Comparison of ENCODE assay signal across 17 mouse cellular contexts in genomic region chr10:127437354-127438113, GRCm38 (mm10).
"Had no signal": no experiment of that assay in that cellular context is flagged by ENCODE, and none has a peak within 500 bp of the region (broad histone marks: within the 10 kb centered on the region; RNA-seq: fewer than 3 reads in every experiment).

No protein-coding gene starts in this region.

- H3K4me1 ChIP-seq: lung, embryonic 15.5 days; stomach, embryonic 15.5 days had no signal

- H3K4me3 ChIP-seq: layer of hippocampus, adult 2 months; limb, embryonic 12.5 days; lung, embryonic 15.5 days; neural tube, embryonic 13.5 days; stomach, embryonic 15.5 days had no signal

- H3K9me3 ChIP-seq: limb, embryonic 12.5 days; lung, embryonic 15.5 days; neural tube, embryonic 13.5 days; stomach, embryonic 15.5 days had no signal

- H3K4me2 ChIP-seq: limb, embryonic 12.5 days; lung, embryonic 15.5 days; midbrain, embryonic 11.5 days; neural tube, embryonic 13.5 days; stomach, embryonic 15.5 days had no signal

- H3K9ac ChIP-seq: limb, embryonic 12.5 days; lung, embryonic 15.5 days; neural tube, embryonic 13.5 days; stomach, embryonic 15.5 days had no signal

- H3K27ac ChIP-seq: kidney, postnatal 0 days; layer of hippocampus, adult 2 months; limb, embryonic 12.5 days; lung, embryonic 15.5 days; neural tube, embryonic 13.5 days; stomach, embryonic 15.5 days had no signal

- DNase-seq: kidney, adult 11 months; kidney, adult 9 months; kidney, postnatal 36 days; lung, postnatal 14 days; retina, postnatal 1 day; right cerebral cortex, postnatal 4 days; spleen, adult 18-20 months; thymus, adult 2 months; thymus, postnatal 25 days had no signal

- ATAC-seq: midbrain, embryonic 16.5 days had no signal

- H3K27me3 ChIP-seq: limb, embryonic 12.5 days; lung, embryonic 15.5 days; neural tube, embryonic 13.5 days; stomach, embryonic 15.5 days had no signal

- H3K36me3 ChIP-seq: lung, embryonic 15.5 days had no signal
